Mouse (Mus musculus): ENCODE data around the gene Gm2001. TPM values are rescaled to one million over a fixed set of nuclear protein-coding genes. Genes with fewer than 3 reads are reported as not detected.
"Not testable (repeated sequence)": the region's sequence is repeated elsewhere in the genome, so short reads cannot be mapped to it uniquely, and the experiment has no call there.

Gene Gm2001
- not detected in 2 replicates for polyA plus RNA-seq (2016; fragmentation: Nextera tagmentation; extraction: Ambion mirVana)

DNA sequence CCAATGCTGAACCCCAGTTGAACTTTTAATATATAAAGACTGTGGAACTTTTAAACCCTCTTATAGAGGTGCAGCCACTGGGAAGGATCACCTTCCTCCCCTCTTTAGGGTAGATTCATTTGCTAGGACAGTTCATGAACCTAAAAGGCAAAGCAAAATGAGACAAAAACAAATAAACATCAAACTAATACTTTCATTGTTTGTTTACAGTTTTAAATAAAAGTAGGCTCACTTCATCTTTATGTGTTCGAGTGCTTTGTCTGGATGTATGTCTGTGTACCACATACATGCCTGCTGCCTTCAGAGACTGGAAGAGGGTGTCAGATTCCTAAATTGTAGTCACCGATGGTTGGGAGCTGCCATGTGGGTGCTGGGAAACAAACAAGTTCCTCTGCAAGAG lies at the start of gene Gm2001:
Gm2001 (minus strand) TSS at position 101 of the 400 bp plus-strand sequence.
- not testable (repeated sequence) for H3K27me3 ChIP-seq (replicated peaks); H3K9ac ChIP-seq; ATAC-seq (ENCODE audit: insufficient number of reproducible peaks, low FRiP score); H3K4me3 ChIP-seq; H3K4me2 ChIP-seq; H3K36me3 ChIP-seq; H3K4me1 ChIP-seq (replicated peaks); H3K9me3 ChIP-seq (replicated peaks); H3K27ac ChIP-seq (ENCODE audit: poor library complexity, severe bottlenecking)
- WGBS = 71% methylated on average over 2 of the region's 2 CpGs

DNA sequence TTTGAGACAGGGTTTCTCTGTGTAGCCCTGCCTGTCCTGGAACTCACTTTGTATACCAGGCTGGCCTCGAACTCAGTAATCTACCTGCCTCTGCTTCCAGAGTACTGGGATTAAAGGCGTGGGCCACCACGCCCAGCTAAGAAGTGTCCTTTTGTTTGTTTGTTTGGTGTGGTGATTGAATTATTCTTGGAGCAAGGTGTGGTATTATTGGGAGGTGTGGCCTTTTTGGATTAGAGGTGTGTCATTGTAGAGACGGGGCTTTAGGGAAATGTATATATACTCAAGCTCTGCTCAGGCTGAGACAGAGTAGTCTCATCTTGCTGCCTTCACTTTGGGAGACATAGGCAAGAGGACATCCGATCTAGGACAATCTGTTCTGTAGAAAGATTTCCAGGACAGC lies 31.6 kb upstream of the Gm2001 start, which contains the start of gene Gm2016:
Gm2016 (plus strand) TSS at position 301 of the 400 bp plus-strand sequence.
- H3K27me3 ChIP-seq (replicated peaks); H3K4me1 ChIP-seq (replicated peaks); H3K4me2 ChIP-seq; H3K27ac ChIP-seq (ENCODE audit: poor library complexity, severe bottlenecking); H3K36me3 ChIP-seq; H3K4me3 ChIP-seq; H3K9ac ChIP-seq; H3K9me3 ChIP-seq (replicated peaks); ATAC-seq (ENCODE audit: insufficient number of reproducible peaks, low FRiP score): not testable (repeated sequence)
- WGBS = 71% methylated on average over 5 of the region's 5 CpGs

DNA sequence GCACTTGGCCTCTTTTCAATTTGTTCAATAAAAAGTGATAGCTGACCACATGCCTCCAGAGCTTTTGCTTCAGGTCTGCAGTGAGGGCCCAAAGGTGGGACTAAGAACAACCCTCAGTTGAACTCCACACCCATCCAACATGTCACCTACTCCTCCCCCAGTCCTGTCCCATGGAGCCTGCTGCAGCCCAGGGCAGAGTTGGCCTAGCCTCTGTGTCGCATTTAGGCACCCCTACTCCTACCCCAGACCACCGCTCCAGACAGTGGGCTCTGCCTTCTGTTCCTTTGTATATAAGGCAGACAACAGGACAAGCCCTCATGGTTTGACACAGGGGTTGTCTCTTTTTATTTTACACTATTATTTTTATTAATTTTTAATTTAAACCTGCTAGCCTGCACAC lies 21.9 kb upstream of the Gm2001 start:
- ATAC-seq (ENCODE audit: insufficient number of reproducible peaks, low FRiP score); H3K9ac ChIP-seq; H3K4me2 ChIP-seq; H3K4me1 ChIP-seq (replicated peaks); H3K9me3 ChIP-seq (replicated peaks); H3K27me3 ChIP-seq (replicated peaks); H3K4me3 ChIP-seq; H3K36me3 ChIP-seq; H3K27ac ChIP-seq (ENCODE audit: poor library complexity, severe bottlenecking): not testable (repeated sequence)
- WGBS = 71% methylated on average over 2 of the region's 2 CpGs

DNA sequence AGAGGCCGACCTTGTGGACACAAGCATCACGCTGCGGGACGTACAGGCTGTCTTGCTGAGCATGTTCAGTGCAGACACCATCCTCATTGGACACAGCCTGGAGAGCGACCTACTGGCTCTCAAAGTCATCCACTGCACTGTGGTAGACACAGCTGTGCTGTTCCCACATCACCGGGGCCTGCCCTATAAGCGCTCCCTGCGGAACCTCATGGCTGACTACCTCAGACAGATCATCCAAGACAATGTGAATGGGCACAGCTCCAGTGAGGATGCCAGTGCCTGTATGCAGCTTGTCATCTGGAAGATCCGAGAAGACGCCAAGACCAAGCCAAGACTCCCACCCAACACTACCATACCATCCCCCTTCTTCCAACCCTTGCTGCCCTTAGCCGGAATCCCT lies 21.5 kb upstream of the Gm2001 start:
- not testable (repeated sequence) for H3K27ac ChIP-seq (ENCODE audit: poor library complexity, severe bottlenecking); H3K4me3 ChIP-seq; H3K9me3 ChIP-seq (replicated peaks); H3K27me3 ChIP-seq (replicated peaks); H3K4me2 ChIP-seq; H3K36me3 ChIP-seq; H3K4me1 ChIP-seq (replicated peaks); ATAC-seq (ENCODE audit: insufficient number of reproducible peaks, low FRiP score); H3K9ac ChIP-seq
- 89% methylated on average over 10 of the region's 11 CpGs for WGBS

DNA sequence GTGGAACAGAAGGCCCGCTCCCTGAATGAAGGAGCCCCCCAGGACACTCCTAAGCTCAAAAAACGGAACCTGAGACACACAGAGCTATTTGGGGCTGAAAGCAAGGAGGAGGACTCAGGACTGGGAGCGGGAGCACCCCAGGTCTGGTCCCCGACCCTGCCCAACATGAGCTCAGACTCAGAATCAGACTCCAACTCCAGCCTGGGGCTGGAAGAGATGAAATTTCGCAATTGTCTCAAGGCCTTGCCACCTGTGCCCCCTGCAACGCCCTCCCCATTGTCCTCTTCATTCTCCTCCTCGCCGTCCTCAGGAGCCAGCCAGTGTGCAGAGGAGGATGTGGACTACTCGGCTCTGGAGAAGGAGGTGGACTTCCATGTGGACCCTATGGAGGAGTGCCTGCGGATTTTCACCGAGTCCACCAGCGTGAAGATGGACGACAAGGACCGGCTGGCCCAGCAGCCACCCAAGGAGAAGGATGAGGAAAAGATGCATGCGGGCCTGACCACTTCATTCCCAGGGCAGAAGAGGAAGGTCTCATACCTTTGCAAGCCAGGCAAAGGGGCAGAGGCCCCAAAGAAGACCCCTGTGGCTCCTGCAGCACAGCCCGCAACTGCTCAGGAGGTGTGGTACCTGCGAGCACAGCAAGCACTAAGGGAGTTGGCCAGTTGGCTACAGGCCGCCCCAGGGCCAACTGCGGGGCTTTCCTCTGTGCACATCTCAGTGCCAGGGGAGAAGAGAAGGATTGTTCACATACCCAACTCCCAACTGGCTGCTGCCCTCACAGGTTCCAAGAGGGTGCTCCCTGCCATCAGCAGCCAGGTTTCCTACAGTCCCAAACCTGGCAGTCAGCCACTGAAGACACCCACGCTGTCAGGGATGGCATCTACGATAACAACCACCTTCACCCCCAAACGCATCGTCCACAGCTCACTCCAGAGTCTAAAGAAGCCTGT lies 19.9 kb upstream of the Gm2001 start:
- 78% methylated on average over 23 of the region's 23 CpGs for WGBS

DNA sequence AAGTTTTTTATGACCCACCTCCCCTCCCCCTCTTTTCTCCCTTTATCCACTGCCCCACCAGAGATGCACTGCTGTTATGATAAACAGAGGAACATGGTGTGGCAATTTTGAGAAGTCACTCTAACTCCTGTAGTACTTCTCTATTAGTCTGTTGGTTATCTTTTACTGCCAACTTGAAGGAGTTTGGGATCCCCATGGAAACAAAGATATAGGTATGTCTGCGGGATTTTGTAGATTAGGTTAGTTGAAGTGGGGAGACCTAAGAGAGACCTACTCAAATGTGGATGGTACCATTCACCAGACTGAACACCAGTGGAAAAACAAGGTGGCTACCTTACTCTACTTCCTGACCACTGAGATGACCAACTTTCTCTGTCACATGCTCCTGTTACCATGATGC lies 13.9 kb upstream of the Gm2001 start:
- not testable (repeated sequence) for H3K9me3 ChIP-seq (replicated peaks); H3K36me3 ChIP-seq; H3K9ac ChIP-seq; H3K27ac ChIP-seq (ENCODE audit: poor library complexity, severe bottlenecking); H3K4me3 ChIP-seq; H3K4me2 ChIP-seq; ATAC-seq (ENCODE audit: insufficient number of reproducible peaks, low FRiP score); H3K4me1 ChIP-seq (replicated peaks); H3K27me3 ChIP-seq (replicated peaks)
- 67% methylated on average over 1 of the region's 1 CpGs for WGBS

More for the DNA sequence above, 19.9 kb upstream of the Gm2001 start:
- not testable (repeated sequence) for H3K4me3 ChIP-seq; H3K27ac ChIP-seq (ENCODE audit: poor library complexity, severe bottlenecking); H3K27me3 ChIP-seq (replicated peaks); H3K9ac ChIP-seq; ATAC-seq (ENCODE audit: insufficient number of reproducible peaks, low FRiP score); H3K36me3 ChIP-seq; H3K9me3 ChIP-seq (replicated peaks); H3K4me2 ChIP-seq; H3K4me1 ChIP-seq (replicated peaks)

DNA sequence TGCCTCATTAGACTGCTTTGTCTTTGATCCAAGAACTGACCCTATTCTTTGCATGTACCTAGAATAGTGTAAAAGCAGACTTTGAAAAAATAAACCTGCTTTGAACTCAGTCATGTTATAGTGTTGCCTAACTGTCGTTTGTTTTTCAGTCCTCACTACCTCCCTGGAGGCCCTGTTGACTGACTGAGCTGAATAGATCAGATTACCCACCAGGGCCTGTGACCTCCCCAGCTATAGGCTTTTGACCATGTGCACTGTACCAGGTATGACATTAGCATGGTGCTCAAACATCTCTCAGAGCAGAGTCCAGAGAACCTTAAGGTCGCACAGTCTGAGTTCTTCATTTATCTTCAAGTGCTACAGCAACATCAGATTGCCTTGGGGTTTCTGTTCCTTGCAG lies 8.5 kb upstream of the Gm2001 start:
- not testable (repeated sequence) for H3K4me3 ChIP-seq; H3K27ac ChIP-seq (ENCODE audit: poor library complexity, severe bottlenecking); ATAC-seq (ENCODE audit: insufficient number of reproducible peaks, low FRiP score); H3K27me3 ChIP-seq (replicated peaks); H3K36me3 ChIP-seq; H3K9me3 ChIP-seq (replicated peaks); H3K4me2 ChIP-seq; H3K9ac ChIP-seq; H3K4me1 ChIP-seq (replicated peaks)
- WGBS = no CpG with 5 or more reads among the region's 2 CpGs

DNA sequence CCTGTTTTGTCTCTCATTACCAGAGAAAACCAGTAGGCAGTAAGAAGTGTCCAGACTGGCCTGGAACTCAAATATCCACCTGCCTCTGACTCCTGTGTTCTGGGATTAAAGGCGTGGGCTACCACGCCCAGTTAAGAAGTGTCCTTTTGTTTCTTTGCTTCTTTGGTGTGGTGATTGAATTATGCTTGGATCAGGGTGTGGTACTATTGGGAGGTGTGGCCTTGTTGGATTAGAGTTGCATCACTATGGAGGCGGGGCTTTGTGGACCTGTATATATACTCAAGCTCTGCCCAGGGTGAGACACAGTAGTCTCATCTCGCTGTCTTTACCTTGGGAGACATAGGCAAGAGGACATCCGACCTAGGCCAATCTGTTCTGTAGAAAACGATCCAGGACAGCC lies 25.9 kb downstream of the Gm2001 start, which contains the start of gene BB287469:
BB287469 (plus strand) TSS at position 301 of the 400 bp plus-strand sequence.
- not testable (repeated sequence) for ATAC-seq (ENCODE audit: insufficient number of reproducible peaks, low FRiP score); H3K4me1 ChIP-seq (replicated peaks); H3K27me3 ChIP-seq (replicated peaks); H3K9me3 ChIP-seq (replicated peaks); H3K4me3 ChIP-seq; H3K9ac ChIP-seq; H3K27ac ChIP-seq (ENCODE audit: poor library complexity, severe bottlenecking); H3K36me3 ChIP-seq; H3K4me2 ChIP-seq
- 89% methylated on average over 6 of the region's 6 CpGs for WGBS

DNA sequence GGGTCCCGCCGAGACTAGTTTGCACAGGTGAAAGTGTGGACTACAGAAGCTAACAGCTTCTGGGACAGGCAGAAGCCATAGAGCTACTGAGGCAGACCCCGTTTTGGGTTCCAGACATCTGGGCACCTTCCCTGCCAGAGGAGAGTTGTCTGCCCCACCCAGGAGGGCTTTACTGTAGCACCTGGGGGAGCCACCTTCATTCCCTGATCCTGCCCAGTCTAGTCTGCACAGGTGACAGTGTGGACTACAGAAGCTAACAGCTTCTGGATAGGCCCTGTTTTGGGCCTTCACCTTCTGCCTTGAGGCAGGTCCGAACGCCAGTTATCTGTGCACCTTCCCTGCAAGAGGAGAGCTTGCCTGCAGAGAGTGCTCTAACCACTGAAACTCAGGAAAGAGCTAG lies 44.2 kb downstream of the Gm2001 start:
- not testable (repeated sequence) for H3K27me3 ChIP-seq (replicated peaks); ATAC-seq (ENCODE audit: insufficient number of reproducible peaks, low FRiP score); H3K27ac ChIP-seq (ENCODE audit: poor library complexity, severe bottlenecking); H3K36me3 ChIP-seq; H3K4me3 ChIP-seq; H3K4me1 ChIP-seq (replicated peaks); H3K9me3 ChIP-seq (replicated peaks); H3K9ac ChIP-seq; H3K4me2 ChIP-seq
- 82% methylated on average over 5 of the region's 5 CpGs for WGBS

DNA sequence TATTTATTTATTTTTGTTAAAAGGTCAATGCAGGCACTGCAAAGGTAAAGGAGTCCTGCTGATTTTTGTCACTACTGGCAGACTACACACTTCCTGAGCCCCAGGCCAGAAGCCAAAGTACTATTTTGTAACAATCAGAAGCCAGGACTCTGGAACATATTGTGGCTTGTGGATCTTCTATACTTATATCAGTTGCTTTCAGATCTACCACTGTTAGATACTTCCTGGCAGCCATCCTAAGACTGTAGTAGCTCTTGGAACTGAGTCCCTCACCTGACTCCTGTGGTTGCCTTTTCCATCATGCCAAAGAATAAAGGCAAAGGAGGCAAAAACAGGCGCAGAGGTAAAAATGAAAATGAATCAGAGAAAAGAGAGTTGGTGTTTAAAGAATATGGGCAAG lies 46.9 kb downstream of the Gm2001 start, which contains the start of gene Gm21936:
Gm21936 (plus strand) TSS at position 301 of the 400 bp plus-strand sequence.
- not testable (repeated sequence) for H3K4me1 ChIP-seq (replicated peaks); H3K36me3 ChIP-seq; H3K9me3 ChIP-seq (replicated peaks); H3K27ac ChIP-seq (ENCODE audit: poor library complexity, severe bottlenecking); ATAC-seq (ENCODE audit: insufficient number of reproducible peaks, low FRiP score); H3K9ac ChIP-seq; H3K4me3 ChIP-seq; H3K27me3 ChIP-seq (replicated peaks); H3K4me2 ChIP-seq
- 83% methylated on average over 1 of the region's 1 CpGs for WGBS
